Mouse (Mus musculus) heart, adult 2 months (tissue): ENCODE data around the gene Prdm11.

Experiments used
- CTCF ChIP-seq: fragments of 200-600 bp; IDR thresholded peaks from 2 replicates; pipeline ENCODE4 v1.8.1; 2022; ENCODE audit warnings: antibody characterized with exemption, mild to moderate bottlenecking, moderate library complexity
- EP300 ChIP-seq: fragments of 200-500 bp; IDR thresholded peaks from 2 replicates; pipeline ENCODE4 v1.6.1; 2011; ENCODE audit warnings: low read depth, low read length, control low read depth; ENCODE audit not compliant: insufficient read depth
- POLR2A ChIP-seq: fragments of 200-500 bp; IDR thresholded peaks from 2 replicates; pipeline ENCODE4 v1.6.1; 2011; ENCODE audit warnings: mild to moderate bottlenecking, low read depth, low read length, control low read depth; ENCODE audit not compliant: insufficient read depth

GRCm38 (mm10) chr2:93063347-93063746, 17.4 kb upstream of the Prdm11 start:
- TF ChIP-seq POLR2A, result no peak
- peak; percentile 65 for TF ChIP-seq CTCF
- TF ChIP-seq EP300, result no peak
